Mouse (Mus musculus) liver, adult (tissue): ENCODE data around the gene Rps6kc1.
"Not testable (repeated sequence)": the region's sequence is repeated elsewhere in the genome, so short reads cannot be mapped to it uniquely, and the experiment has no call there.

Source experiments
- GATA4 ChIP-seq: IDR thresholded peaks from 2 replicates; pipeline ENCODE4 v1.6.1; 2014; ENCODE audit warnings: mild to moderate bottlenecking, low read length; ENCODE audit not compliant: insufficient replicate concordance

Rps6kc1 gene

DNA sequence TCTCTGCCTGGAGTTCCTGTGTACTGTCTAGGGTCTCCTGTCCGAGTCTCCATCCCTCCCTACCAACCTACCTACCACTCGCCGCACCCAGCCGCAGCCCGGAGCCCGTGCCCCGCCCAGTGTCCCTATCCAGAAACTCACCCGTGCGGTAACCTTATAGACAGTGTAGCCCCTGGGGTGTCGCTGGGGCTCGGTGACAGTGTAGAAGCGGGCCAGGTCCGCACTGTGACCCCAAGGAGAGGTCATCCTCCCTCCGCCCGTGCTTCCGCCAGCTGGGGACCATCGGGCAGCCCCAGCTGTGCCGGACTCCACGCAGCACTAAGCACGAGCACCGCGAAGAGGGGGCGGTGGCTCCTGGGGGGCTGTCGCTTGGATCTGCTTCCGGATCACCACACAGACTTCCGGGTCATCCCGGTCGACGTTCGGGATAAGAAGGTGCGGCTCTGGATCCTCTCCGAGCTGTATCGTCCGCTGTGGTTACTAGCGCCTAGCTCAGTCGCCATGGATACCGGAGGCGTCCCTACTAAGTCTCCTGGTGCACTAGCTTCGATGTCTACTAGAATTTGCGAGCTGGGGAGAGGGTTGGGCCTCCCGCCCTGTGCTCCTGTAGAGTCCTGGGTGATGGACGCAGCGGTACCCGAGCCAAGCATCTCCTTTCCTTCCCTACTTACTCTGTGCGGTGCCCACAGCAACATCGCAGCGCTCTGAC is at the start of gene Rps6kc1:
Rps6kc1 (minus strand) TSS at position 356 of the 709 bp plus-strand sequence.
- TF ChIP-seq GATA4, result no peak

DNA sequence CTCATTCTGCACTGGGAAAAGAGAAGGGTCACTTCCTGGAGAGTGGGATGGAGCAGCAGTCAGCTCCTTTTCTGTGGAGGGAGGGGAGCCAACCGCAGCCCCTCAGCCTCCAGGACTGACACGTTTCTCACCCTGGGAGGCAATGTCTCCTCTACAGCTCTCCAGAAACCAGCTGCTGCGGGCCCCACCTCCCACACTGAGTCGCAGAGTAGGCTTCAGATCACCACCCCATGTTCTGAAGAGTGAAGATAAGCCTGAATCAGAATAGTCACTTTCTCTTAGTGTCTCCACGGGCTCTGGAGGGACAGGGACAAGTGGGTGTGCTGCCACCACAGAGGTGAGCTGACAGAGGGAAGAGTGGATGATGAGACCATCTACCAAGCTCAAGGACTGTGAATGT is 47.3 kb upstream of the Rps6kc1 start:
- no peak for TF ChIP-seq GATA4

- TF ChIP-seq GATA4, result no peak
These were observed 41.4 kb upstream of the Rps6kc1 start for GRCm38 (mm10) chr1:190953009-190953408.

DNA sequence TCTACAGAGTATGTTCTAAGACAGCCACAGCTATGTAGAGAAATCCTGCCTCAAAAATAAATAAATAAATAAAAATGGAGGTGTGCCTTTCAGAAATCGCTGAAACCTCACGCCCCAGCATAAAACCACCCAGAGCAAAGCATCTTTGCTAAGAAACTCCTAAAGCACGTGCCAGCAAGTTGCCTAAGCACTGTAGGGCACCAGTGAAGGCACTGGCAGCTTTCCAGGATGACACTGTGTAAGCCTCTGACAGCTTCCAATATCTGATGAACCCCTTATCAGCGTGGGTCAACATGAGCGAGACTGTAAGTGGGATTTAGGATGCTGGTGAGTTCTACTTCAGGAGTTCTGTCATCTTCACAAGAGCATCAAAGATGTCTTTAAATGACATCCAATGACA is 39.4 kb upstream of the Rps6kc1 start:
- no peak for TF ChIP-seq GATA4

GRCm38 (mm10) chr1:190948846-190949245 is 37.3 kb upstream of the Rps6kc1 start:
- TF ChIP-seq GATA4, result no peak

- TF ChIP-seq GATA4, result no peak
These were observed 36.9 kb upstream of the Rps6kc1 start for GRCm38 (mm10) chr1:190948439-190948838.

GRCm38 (mm10) chr1:190947986-190948385 is 36.4 kb upstream of the Rps6kc1 start:
- no peak for TF ChIP-seq GATA4

- TF ChIP-seq GATA4, result no peak
These were observed 32.7 kb upstream of the Rps6kc1 start for GRCm38 (mm10) chr1:190944109-190944760.

- no peak for TF ChIP-seq GATA4
These were observed 28.2 kb upstream of the Rps6kc1 start for GRCm38 (mm10) chr1:190939803-190940202.

- TF ChIP-seq GATA4, result no peak
These were observed 18.6 kb upstream of the Rps6kc1 start for GRCm38 (mm10) chr1:190930181-190930580.

- TF ChIP-seq GATA4, result no peak
These were observed 17.6 kb upstream of the Rps6kc1 start for GRCm38 (mm10) chr1:190929010-190929695.

- peak; percentile 35; the same call in 1 of the 2 replicates for TF ChIP-seq GATA4
These were observed 16.9 kb upstream of the Rps6kc1 start for GRCm38 (mm10) chr1:190928370-190929009.

- no peak for TF ChIP-seq GATA4
These were observed 16.3 kb upstream of the Rps6kc1 start for GRCm38 (mm10) chr1:190927751-190928369.

DNA sequence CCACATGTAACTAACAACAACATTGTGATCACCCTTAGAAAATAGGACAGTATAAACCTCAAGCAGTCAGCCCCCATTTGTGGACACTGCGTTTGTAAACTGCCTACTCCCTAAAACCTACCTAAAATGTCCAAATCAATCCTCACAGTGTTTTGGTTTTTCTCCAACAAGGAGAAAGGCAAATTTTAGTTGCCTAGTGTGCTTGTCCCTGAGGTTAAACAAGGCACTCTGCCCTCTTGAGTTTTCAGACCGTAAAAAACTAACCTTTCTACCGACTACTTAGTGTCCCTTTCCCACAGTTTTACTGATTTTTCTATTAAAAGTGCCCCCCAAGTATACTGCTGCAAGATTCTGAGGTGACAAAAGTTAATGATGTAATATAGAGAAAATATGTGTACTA is 15.7 kb upstream of the Rps6kc1 start:
- TF ChIP-seq GATA4, result no peak

- TF ChIP-seq GATA4, result not testable (repeated sequence)
These were observed 13.2 kb upstream of the Rps6kc1 start, which contains the start of gene Angel2 for GRCm38 (mm10) chr1:190924812-190925211. Angel2 (plus strand) TSS chr1:190925112.
